Mouse (Mus musculus): ENCODE measurements around the gene Tle1.

Tle1 gene

GRCm38 (mm10) chr4:72200559-72201409 lies at the start of gene Tle1:
TSS of gene Tle1 (minus strand) at chr4:72200919.
- peak; percentile 100 for DNase-seq (ENCODE audit: low spot score)

- DNase-seq (ENCODE audit: low spot score): no peak
Measured at GRCm38 (mm10) chr4:72233584-72234219, 33.0 kb upstream of the Tle1 start.

GRCm38 (mm10) chr4:72232206-72232605 lies 31.5 kb upstream of the Tle1 start:
- DNase-seq (ENCODE audit: low spot score): no peak

- DNase-seq (ENCODE audit: low spot score): no peak
Measured at GRCm38 (mm10) chr4:72230832-72231231, 30.1 kb upstream of the Tle1 start.

GRCm38 (mm10) chr4:72221629-72222028 lies 20.9 kb upstream of the Tle1 start:
- no peak for DNase-seq (ENCODE audit: low spot score)

- DNase-seq (ENCODE audit: low spot score): no peak
Measured at GRCm38 (mm10) chr4:72204420-72205045, 3.8 kb upstream of the Tle1 start.

GRCm38 (mm10) chr4:72201521-72201991 lies 837 bp upstream of the Tle1 start:
- peak; percentile 61 for DNase-seq (ENCODE audit: low spot score)

- peak; percentile 69 for DNase-seq (ENCODE audit: low spot score)
Measured at GRCm38 (mm10) chr4:72199571-72200558, 854 bp downstream of the Tle1 start.

- peak; percentile 76 for DNase-seq (ENCODE audit: low spot score)
Measured at GRCm38 (mm10) chr4:72198877-72199411, 1.8 kb downstream of the Tle1 start.

GRCm38 (mm10) chr4:72197888-72198605 lies 2.7 kb downstream of the Tle1 start:
- no peak for DNase-seq (ENCODE audit: low spot score)

GRCm38 (mm10) chr4:72195116-72195835 lies 5.4 kb downstream of the Tle1 start:
- DNase-seq (ENCODE audit: low spot score): no peak

- DNase-seq (ENCODE audit: low spot score): no peak
Measured at GRCm38 (mm10) chr4:72193276-72193675, 7.4 kb downstream of the Tle1 start.

- DNase-seq (ENCODE audit: low spot score): no peak
Measured at GRCm38 (mm10) chr4:72184476-72184875, 16.2 kb downstream of the Tle1 start.

GRCm38 (mm10) chr4:72182343-72182988 lies 18.3 kb downstream of the Tle1 start:
- DNase-seq (ENCODE audit: low spot score): no peak

GRCm38 (mm10) chr4:72175943-72176342 lies 24.8 kb downstream of the Tle1 start:
- DNase-seq (ENCODE audit: low spot score): no peak

GRCm38 (mm10) chr4:72168267-72168666 lies 32.5 kb downstream of the Tle1 start:
- no peak for DNase-seq (ENCODE audit: low spot score)

- DNase-seq (ENCODE audit: low spot score): no peak
Measured at GRCm38 (mm10) chr4:72167761-72168229, 32.9 kb downstream of the Tle1 start.

- no peak for DNase-seq (ENCODE audit: low spot score)
Measured at GRCm38 (mm10) chr4:72167171-72167570, 33.5 kb downstream of the Tle1 start.

- DNase-seq (ENCODE audit: low spot score): no peak
Measured at GRCm38 (mm10) chr4:72166561-72166960, 34.2 kb downstream of the Tle1 start.

All from testis, postnatal 10 days (tissue).